Mouse (Mus musculus) heart, embryonic 13.5 days (tissue): ENCODE results near the gene Pcmt1. TPM values are rescaled to one million over a fixed set of nuclear protein-coding genes. Genes with fewer than 3 reads are reported as not detected.

Experiments used
- ATAC-seq: fragments of 200-750 bp; cut with Nextera tagmentation; 2 replicates; pipeline ENCODE4 v1.8.0; 2017; ENCODE audit warnings: moderate TSS enrichment; ENCODE audit not compliant: insufficient number of reproducible peaks, low FRiP score, low TSS enrichment; ENCODE audit errors: extremely low read depth
- H3K27ac ChIP-seq: fragments of 300-500 bp; sonication (generic); replicated peaks from 2 replicates; pipeline ENCODE4 v1.5.1; 2015; ENCODE audit warnings: moderate library complexity, mild to moderate bottlenecking, inconsistent platforms
- H3K27me3 ChIP-seq: fragments of 300-500 bp; sonication (generic); replicated peaks from 2 replicates; pipeline ENCODE4 v1.6.1; 2015; ENCODE audit warnings: mild to moderate bottlenecking, inconsistent platforms
- H3K36me3 ChIP-seq: fragments of 300-500 bp; sonication (generic); 2 replicates; pipeline ENCODE4 v1.6.1; 2015; ENCODE audit warnings: mild to moderate bottlenecking, inconsistent platforms
- H3K4me1 ChIP-seq: fragments of 300-500 bp; sonication (generic); 2 replicates; pipeline ENCODE4 v1.6.1; 2015; ENCODE audit warnings: inconsistent platforms
- H3K4me2 ChIP-seq: fragments of 300-500 bp; sonication (generic); 2 replicates; pipeline ENCODE4 v1.6.1; 2015; ENCODE audit warnings: inconsistent platforms, mild to moderate bottlenecking, moderate library complexity
- H3K4me3 ChIP-seq: fragments of 300-500 bp; sonication (generic); 2 replicates; pipeline ENCODE4 v1.5.1; 2015; ENCODE audit warnings: moderate library complexity, mild to moderate bottlenecking, inconsistent platforms
- H3K9ac ChIP-seq: fragments of 300-500 bp; sonication (generic); 2 replicates; pipeline ENCODE4 v1.6.1; 2015; ENCODE audit warnings: inconsistent platforms, mild to moderate bottlenecking, moderate library complexity
- H3K9me3 ChIP-seq: fragments of 300-500 bp; sonication (generic); 2 replicates; pipeline ENCODE4 v1.6.1; 2016; ENCODE audit warnings: inconsistent platforms
- WGBS: fragments of 180-500 bp; shearing (Covaris S2); methylation state at CpG from one replicate; pipeline ENCODE4 v1.1.7; 2015; ENCODE audit warnings: mixed read lengths; 5-methylcytosine and 5-hydroxymethylcytosine counted together
- polyA plus RNA-seq: library from polyadenylated mRNA; unstranded; fragments of >200 nt; fragmentation: Nextera tagmentation; extraction: Ambion mirVana; gene quantifications from 2 replicates; pipeline ENCODE4 v1.2.1, GENCODE M21; 2015

Gene Pcmt1
- polyA plus RNA-seq, 1 experiment from 2014 or later, result 117 TPM

DNA sequence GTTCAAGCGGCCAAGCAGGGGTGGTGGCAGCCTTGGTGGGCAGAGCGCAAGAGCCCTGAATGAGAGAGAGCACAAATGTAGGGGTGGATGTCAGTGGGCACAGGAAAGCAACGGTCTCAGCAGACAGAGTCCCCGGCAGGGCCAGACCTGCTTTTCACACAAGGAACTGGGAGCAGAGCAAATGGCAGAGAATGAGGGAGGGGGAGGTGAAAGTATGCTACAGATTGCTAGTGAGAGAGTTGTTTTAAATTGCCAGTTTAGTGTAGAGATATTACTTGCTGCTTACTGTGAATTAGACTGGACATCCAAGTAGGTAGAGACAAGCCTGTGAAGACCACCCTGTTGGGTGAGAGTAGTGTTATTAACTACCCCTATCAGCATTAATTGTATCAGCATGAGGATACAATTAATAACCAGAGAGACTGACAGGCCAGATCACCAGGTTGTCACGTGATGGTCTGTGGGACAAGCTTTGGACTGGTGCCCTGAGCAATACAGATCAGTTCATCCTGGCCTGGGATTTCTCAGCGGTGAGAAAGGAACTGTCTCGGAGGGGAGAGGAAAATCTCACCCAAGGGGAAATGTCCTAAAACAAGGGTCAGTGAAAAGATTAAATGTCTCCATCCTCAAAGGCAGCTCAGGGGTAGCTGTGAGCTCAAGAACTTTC lies 97.9 kb downstream of the Pcmt1 start:
- WGBS, result 36% methylated on average over 7 of the region's 7 CpGs
- Histone ChIP-seq H3K9me3 (no peaks in the 10 kb centered on the region), H3K4me1 (peaks cover 9% of the 10 kb centered on the region), H3K9ac (no peak overlapping the region), H3K27ac (no peak overlapping the region), H3K36me3 (no peaks in the 10 kb centered on the region), H3K4me3 (no peak overlapping the region), H3K27me3 (peaks cover 14% of the 10 kb centered on the region; the same call in 1 of the 2 replicates), H3K4me2 (no peak overlapping the region)
- ATAC-seq, result no peak

DNA sequence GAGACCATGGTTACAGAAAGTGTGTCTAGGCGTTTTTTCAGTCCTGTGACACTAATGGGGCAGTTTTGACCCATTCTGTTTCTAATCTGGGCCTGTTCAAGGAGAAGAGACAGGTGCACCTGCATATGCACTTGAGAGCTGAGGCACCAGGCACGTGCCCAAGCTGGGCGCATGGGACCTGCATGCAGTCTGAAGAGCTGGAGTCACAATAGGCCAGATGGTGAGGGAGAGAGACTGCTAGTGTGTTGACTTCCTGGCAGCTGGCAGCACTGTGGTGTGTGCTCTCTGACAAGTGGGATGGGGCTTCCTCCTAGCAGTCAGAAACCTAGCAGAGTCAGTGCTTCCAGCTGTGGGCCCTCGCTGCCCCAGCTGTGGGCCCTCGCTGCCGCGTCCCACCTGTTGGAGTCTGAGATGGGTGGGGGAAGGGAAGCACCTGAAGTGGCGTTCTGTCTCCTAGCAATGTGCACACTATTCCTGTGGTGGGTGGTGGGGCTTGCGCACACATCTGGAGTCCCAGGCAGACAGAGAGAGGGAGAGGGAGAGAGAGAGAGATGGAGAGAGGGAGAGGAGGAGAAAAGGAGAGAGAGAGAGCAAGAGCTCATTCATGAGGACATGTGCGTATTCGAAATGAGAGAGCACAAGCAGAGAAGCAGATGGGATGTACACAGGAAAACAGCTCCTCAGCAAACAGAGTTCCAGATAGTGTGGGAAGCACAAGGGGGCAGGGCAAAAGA lies 98.6 kb downstream of the Pcmt1 start:
- 26% methylated on average over 11 of the region's 11 CpGs for WGBS
- H3K4me2 ChIP-seq, result no peak overlapping the region
- no peaks in the 10 kb centered on the region for H3K9me3 ChIP-seq
- H3K27me3 ChIP-seq, result peaks cover 14% of the 10 kb centered on the region; the same call in 1 of the 2 replicates
- no peak overlapping the region for H3K4me3 ChIP-seq
- H3K27ac ChIP-seq, result no peak overlapping the region
- H3K9ac ChIP-seq, result no peak overlapping the region
- peaks cover 9% of the 10 kb centered on the region for H3K4me1 ChIP-seq
- no peak for ATAC-seq
- H3K36me3 ChIP-seq, result no peaks in the 10 kb centered on the region

DNA sequence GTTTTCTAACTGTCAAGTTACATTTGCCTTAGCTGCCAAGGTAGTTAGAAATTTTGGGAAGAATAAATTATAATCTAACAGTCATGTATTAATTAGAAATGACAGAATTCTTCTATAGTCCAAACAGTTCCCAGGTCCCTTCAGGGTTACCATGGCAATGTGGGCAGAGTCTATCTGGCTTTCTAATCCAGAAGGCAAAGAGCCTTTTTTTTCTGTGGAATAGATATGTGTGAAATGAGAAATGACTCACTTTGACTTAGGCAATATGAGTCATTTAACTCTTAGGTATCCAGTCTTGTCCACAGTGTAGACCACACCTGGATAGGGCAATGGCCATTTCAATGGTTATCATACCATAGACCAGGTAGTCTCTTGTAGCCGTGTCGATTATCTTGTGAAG lies 99.5 kb downstream of the Pcmt1 start:
- Histone ChIP-seq H3K4me1 (peaks cover 9% of the 10 kb centered on the region), H3K9me3 (no peaks in the 10 kb centered on the region), H3K27me3 (peaks cover 14% of the 10 kb centered on the region; the same call in 1 of the 2 replicates), H3K4me3 (no peak overlapping the region), H3K36me3 (no peaks in the 10 kb centered on the region), H3K4me2 (no peak overlapping the region), H3K9ac (no peak overlapping the region), H3K27ac (no peak overlapping the region)
- WGBS, result 68% methylated on average over 2 of the region's 2 CpGs
- ATAC-seq, result no peak

Other genes with a start within 250 kb of the Pcmt1 start
- 6.1 and 7.1 TPM in 2 replicates for gene Ulbp1, start 207.5 kb downstream of the Pcmt1 start, polyA plus RNA-seq
- gene Lrp11, start 91.3 kb downstream of the Pcmt1 start, polyA plus RNA-seq, result 1.5 and 1.9 TPM in 2 replicates
- gene Nup43, start 13.6 kb downstream of the Pcmt1 start, polyA plus RNA-seq, result 36.6 and 41.3 TPM in 2 replicates
- gene Lats1, start 78 bp upstream of the Pcmt1 start, polyA plus RNA-seq, result 3.0 and 3.1 TPM in 2 replicates
- 30.8 and 32.2 TPM in 2 replicates for gene Katna1, start 44.9 kb upstream of the Pcmt1 start, polyA plus RNA-seq
- 77.2 and 82.3 TPM in 2 replicates for gene Ginm1, start 111.7 kb upstream of the Pcmt1 start, polyA plus RNA-seq
- gene Ppil4, start 111.8 kb upstream of the Pcmt1 start, polyA plus RNA-seq, result 25.6 and 26.7 TPM in 2 replicates
- 0.38 and 0.41 TPM in 2 replicates for gene Zc3h12d, start 151.3 kb upstream of the Pcmt1 start, polyA plus RNA-seq